Mouse (Mus musculus): Measurements from ENCODE around the gene Spag6.

DNA sequence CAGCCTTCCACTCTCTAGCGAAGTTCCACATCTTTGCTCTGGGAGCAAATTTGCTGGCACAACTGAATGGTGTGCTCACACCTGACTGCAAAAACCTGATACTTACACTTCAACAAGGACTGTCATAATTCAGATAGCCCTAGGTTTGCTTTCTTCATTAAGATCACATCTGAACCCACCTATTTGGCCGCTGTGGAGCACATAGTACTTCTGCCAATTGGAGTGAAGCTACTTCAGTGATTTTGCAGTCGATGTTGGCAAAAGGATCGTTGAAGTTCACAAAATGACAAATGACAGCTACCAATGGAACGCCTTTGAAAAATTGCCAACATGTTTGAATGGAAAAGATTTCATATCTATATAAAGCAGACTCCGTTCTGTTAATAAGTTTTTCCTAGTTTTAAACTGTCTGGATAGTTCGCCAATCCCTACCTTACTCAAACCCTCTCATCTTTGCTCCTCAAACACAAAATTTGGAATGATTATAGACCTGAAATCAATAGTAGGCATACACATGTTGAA lies 1.9 kb downstream of the Spag6 start:
- TF ChIP-seq CTCF (IDR thresholded peaks at IDR 0.05; ENCODE audit: low read depth) (no peak), EP300 (IDR thresholded peaks at IDR 0.05; ENCODE audit: low read depth) (no peak)

All from liver, embryonic 14.5 days (tissue).